Mouse (Mus musculus) spleen, adult 2 months (tissue): Measurements from ENCODE around the gene Cyp4f39.

Experiments
- CTCF ChIP-seq: fragments of 200-500 bp; IDR thresholded peaks from 2 replicates; pipeline ENCODE4 v1.5.1; 2011; ENCODE audit warnings: mild to moderate bottlenecking, inconsistent platforms; ENCODE audit not compliant: insufficient read depth, insufficient read length, insufficient replicate concordance; ENCODE audit errors: extremely low read depth
- POLR2A ChIP-seq: fragments of 200-500 bp; IDR thresholded peaks from 2 replicates; pipeline ENCODE4 v1.6.1; 2011; ENCODE audit warnings: low read depth, low read length, inconsistent platforms

GRCm38 (mm10) chr17:32503111-32503510, 50.6 kb downstream of the Cyp4f39 start:
- TF ChIP-seq CTCF (no peak), POLR2A (no peak)
